Mouse (Mus musculus) ES-CJ7 (cell line): Measurements from ENCODE around the gene Bdkrb2.
A peak's percentile ranks its signal among the peaks of the same experiment; 100 is the strongest.

ENCODE experiments used
- DNase-seq: peaks from one replicate; pipeline ENCODE4 v3.0.0; 2011; ENCODE audit warnings: low read depth, low spot score

Gene Bdkrb2

GRCm38 (mm10) chr12:105562936-105563680 lies at the start of gene Bdkrb2:
Gene Bdkrb2 (plus strand): TSS chr12:105563226.
- peak; percentile 70 for DNase-seq

GRCm38 (mm10) chr12:105514111-105514510 lies 48.9 kb upstream of the Bdkrb2 start:
- DNase-seq = peak; percentile 19

- no peak for DNase-seq
Measured at GRCm38 (mm10) chr12:105517026-105517675, 45.9 kb upstream of the Bdkrb2 start.

- no peak for DNase-seq
Measured at GRCm38 (mm10) chr12:105519851-105520250, 43.2 kb upstream of the Bdkrb2 start.

GRCm38 (mm10) chr12:105521170-105521762 lies 41.8 kb upstream of the Bdkrb2 start:
- no peak for DNase-seq

- no peak for DNase-seq
Measured at GRCm38 (mm10) chr12:105523737-105524136, 39.3 kb upstream of the Bdkrb2 start.

- no peak for DNase-seq
Measured at GRCm38 (mm10) chr12:105526186-105526585, 36.8 kb upstream of the Bdkrb2 start.

GRCm38 (mm10) chr12:105526829-105527228 lies 36.2 kb upstream of the Bdkrb2 start:
- DNase-seq = no peak

- DNase-seq = no peak
Measured at GRCm38 (mm10) chr12:105529545-105529944, 33.5 kb upstream of the Bdkrb2 start.

GRCm38 (mm10) chr12:105531724-105532371 lies 31.2 kb upstream of the Bdkrb2 start:
- no peak for DNase-seq

GRCm38 (mm10) chr12:105534842-105535241 lies 28.2 kb upstream of the Bdkrb2 start:
- DNase-seq = peak; percentile 47

GRCm38 (mm10) chr12:105535968-105536760 lies 26.9 kb upstream of the Bdkrb2 start:
- no peak for DNase-seq

GRCm38 (mm10) chr12:105537162-105537561 lies 25.9 kb upstream of the Bdkrb2 start:
- DNase-seq = no peak

- DNase-seq = no peak
Measured at GRCm38 (mm10) chr12:105539649-105540048, 23.4 kb upstream of the Bdkrb2 start.

- no peak for DNase-seq
Measured at GRCm38 (mm10) chr12:105541590-105542402, 21.2 kb upstream of the Bdkrb2 start.

- no peak for DNase-seq
Measured at GRCm38 (mm10) chr12:105542513-105542912, 20.5 kb upstream of the Bdkrb2 start.

- DNase-seq = no peak
Measured at GRCm38 (mm10) chr12:105543176-105543575, 19.9 kb upstream of the Bdkrb2 start.

- no peak for DNase-seq
Measured at GRCm38 (mm10) chr12:105543751-105544150, 19.3 kb upstream of the Bdkrb2 start.

- no peak for DNase-seq
Measured at GRCm38 (mm10) chr12:105544872-105545271, 18.2 kb upstream of the Bdkrb2 start.

GRCm38 (mm10) chr12:105545696-105546435 lies 17.2 kb upstream of the Bdkrb2 start:
- DNase-seq = peak; percentile 71
